Mouse (Mus musculus) T-helper 17 cell (primary cell): Measurements from ENCODE around the gene Klhdc3.

Experiments
- in situ Hi-C, 2 experiments: fragments of 300-600 bp; cut with MboI, MseI; formaldehyde crosslinking; loops; 1 replicate in 1 of 2; 2 replicates in 1 of 2; pipeline ENCODE4 v1.15.1; 2025; ENCODE audit warnings: high pct_unique_total_duplicates in 2 of 2

Klhdc3 gene

DNA sequence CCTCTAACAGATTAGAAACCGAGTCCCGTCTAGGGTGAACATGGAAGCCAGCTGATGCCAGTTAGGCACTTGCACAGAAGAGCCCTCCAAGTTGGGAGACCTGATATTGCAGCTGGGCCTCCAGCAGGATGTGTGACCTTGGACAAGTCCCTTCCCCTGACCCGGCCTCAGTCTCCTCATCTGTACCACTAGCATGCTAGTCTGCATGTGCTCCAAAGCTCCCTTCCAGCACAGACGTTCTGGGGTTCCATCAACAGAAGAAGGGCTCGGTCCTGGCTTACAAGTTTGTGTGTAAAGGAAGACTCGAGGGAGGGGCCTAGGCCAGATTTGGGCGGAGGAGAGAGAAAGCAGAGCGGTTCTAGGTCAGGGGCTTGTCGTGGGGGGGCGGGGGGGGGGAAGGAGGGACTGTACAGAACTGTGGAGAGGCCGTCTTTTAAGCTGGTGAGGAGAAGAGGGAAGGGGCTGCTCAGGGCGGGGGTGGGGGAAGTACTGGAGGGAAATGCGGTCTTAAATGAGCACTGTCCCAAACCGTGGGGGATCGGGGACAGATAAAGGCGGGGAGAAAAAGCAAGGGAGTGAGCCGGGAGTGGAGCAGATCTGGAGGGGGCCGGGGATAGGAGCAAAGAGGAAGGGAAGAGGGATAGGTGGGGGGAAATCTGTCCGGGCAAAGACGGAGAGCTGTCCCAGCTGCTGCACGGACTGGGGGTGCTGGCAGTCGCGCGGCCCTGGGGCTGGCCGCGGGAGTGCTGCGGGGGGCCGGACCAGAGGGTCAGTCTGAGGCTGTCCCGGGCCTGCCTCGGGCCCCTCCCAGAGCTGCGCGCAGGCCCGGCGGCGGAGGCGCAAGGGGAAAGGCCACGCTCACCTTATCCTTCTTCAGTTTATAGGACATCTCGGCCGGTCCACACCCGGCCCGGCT is 23.5 kb upstream of the Klhdc3 start:
- in situ Hi-C loops = no loop called here

DNA sequence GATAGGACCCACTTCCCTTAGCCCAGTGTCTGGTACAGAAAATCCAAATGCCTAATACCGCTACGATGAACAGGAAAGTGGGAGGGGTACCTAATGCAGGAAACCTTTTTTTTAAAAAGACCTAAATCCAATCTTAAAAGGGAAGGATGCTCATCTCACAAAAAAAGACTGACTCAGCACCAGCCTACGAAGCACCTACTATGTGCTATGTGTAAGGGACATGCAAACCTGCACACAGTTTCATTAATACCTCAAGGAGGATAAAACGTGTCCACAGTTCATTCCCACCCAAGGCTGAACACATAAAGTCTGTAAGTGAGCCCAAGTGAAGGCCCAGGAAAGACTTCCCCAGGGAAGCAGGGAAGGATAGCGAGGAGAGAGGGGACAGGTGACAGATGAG is 21.8 kb upstream of the Klhdc3 start:
- in situ Hi-C loops = no loop called here

GRCm38 (mm10) chr17:46702100-46702499 is 21.4 kb upstream of the Klhdc3 start:
- in situ Hi-C loops = no loop called here

DNA sequence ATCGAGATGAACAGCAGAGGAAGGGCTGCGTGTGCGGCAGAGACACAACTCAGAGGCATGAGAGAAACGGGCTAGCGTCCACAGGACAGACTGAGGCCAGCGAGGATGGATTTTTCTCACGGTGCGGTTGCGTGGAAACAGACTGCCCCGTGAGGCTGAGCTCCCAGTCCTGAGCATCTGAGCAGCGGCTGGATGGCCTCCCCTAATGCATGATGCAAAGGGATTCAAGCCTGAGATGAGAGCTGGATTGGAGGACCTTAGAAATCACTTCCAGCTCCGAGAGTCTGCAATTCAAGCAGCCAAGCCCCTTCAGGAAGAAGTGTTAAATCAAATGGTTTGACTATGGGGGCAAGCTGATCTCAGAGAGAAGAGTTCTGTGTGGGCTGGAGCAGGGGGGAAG is 20.8 kb upstream of the Klhdc3 start:
- in situ Hi-C loops = no loop called here

DNA sequence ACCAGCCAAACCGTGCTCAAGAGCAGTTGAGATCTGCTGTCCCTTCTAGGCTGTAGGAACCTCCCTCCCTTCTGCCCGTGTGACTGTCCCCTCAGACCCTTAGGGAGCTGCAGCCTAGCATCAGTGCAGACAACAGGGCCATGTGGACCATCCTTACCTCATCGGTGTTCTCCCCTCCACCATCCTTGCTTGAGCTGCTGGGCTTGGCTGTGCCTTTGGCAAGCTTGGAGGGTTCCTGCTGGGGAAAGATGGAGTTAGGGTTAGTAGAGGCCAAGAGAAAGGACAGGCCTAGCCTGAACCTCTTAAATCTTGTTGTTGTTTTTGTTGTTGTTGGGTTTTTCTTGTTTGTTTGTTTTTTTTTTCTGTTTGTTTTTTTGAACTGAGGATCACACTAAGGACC is 19.2 kb upstream of the Klhdc3 start:
- in situ Hi-C loops = no loop called here

- in situ Hi-C loops = no loop called here
These were observed 18.5 kb upstream of the Klhdc3 start for GRCm38 (mm10) chr17:46699245-46699644.

DNA sequence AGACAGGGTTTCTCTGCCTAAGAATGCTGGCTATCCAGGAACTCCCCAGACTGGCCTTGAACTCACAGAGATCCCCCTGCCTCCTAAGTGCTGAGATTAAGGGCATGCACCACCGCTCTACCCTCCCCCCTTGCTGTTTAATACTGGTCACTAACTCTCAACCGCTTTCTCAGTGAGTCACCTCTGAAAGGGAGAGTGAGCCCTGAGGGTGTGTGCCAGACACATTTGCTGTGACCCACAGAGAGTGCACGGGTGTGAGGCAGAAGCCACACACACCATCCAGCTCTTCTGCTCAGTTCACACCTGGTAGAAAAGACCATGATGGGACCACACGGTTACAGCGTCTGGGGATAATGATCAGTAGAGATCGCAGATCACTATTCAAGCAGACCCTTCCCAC is 17.8 kb upstream of the Klhdc3 start:
- in situ Hi-C loops = no loop called here

- in situ Hi-C loops = no loop called here
These were observed 13.9 kb upstream of the Klhdc3 start for GRCm38 (mm10) chr17:46694517-46695063.

DNA sequence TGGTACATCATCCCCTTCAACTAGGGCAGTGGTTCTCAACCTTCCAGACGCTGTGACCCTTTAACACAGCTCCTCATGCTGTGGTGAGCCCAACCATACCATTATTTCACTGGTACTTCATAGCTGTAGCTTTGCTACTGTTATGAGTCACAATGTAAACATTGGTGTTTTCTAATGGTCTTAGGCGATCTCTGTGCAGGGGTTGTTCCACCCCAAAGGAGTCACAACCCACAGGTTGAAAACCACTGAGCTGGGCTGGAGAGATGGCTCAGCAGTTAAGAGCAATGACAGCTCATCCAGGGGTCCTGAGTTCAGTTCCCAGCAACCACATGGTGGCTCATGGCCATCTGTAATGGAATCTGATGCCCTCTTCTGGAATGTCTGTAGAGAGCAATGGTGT is 10.7 kb upstream of the Klhdc3 start:
- in situ Hi-C loops = no loop called here

- in situ Hi-C loops = no loop called here
These were observed 10.0 kb upstream of the Klhdc3 start for GRCm38 (mm10) chr17:46690665-46691064.

DNA sequence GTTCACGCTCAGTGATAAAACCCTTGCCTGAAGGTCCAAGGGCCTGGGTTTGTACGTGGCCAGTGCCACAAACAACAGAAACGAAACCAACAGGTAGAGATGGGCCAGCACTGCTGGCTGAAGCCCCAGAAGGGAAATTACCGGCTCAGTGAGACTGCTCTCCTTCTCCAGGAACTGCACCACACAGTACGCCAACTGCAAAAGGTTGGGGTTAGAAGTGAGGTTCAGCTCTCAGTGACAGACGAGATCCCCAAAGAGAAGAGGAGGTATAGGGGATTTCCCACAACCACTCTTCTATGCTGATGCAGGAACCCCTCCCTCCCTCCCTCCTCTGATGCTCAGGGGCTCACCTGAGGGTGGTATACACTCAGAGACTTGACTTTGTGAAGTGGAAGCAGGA is 5.2 kb upstream of the Klhdc3 start:
- in situ Hi-C loops = no loop called here

DNA sequence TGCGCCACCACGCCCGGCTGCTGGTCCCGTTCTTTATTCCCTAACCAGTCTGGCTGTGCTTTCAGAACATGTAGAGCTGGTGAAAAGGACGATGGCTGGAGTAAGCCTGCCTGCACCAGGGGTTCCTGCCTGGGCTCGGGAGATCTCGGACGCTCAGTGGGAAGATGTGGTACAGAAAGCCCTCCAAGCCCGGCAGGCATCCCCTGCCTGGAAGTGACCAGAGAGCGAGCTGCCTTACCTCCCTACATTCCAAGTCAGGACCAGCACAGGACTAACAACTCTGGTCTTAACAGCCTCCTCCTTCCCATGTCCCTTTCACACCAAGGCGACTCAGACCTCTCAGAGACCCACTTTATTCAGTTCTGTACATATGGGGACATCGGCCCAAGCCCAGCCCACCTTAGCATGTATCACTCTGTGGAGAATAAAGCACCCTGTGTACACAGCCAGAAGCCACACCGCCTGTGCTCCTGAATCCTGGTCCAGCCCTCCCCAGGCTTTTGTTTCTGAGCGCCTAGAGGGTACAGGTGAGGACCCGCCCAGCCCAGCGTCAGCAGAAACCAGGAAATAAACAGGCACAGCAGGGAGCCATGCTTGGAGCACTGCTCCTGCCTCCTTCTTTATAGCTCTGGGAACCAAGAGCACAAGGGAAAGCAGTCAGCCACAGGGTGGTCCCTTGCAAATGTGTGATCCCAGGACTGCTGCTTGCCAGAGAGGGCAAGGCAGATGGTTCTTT is 2.1 kb upstream of the Klhdc3 start:
- in situ Hi-C loops = no loop called here

DNA sequence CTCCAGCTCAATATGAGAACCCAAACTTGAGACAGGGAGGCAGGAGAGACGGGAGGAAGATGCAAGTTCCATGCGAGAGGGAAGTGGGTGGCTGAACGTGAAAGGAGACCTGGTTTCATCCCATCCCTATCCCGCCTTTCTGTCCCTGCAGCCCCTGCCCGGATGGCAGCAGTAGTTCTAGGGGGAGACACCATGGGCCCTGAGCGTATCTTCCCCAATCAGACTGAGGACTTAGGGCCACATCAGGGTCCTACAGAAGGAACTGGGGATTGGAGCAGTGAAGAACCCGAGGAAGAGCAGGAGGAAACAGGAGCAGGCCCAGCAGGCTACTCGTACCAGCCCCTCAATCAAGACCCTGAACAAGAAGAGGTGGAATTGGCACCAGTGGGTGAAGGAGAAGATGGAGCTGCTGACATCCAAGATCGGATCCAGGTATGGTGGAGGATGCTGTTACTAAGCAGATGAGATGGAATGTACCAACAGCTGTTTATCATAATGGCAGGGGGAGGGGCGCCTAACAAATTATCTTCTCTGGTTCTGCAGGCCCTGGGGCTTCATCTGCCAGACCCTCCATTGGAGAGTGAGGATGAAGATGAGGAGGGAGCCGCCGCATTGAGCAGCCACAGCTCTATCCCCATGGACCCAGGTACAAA is 878 bp upstream of the Klhdc3 start:
- in situ Hi-C loops = no loop called here

GRCm38 (mm10) chr17:46679843-46680759 is 613 bp downstream of the Klhdc3 start:
- in situ Hi-C loops = no loop called here

GRCm38 (mm10) chr17:46678911-46679310 is 1.8 kb downstream of the Klhdc3 start:
- in situ Hi-C loops = no loop called here

- in situ Hi-C loops = no loop called here
These were observed 2.3 kb downstream of the Klhdc3 start, which contains the start of gene Mea1 for GRCm38 (mm10) chr17:46678416-46678815. Gene Mea1, plus strand, starts transcription at chr17:46678793.

- in situ Hi-C loops = no loop called here
These were observed 6.0 kb downstream of the Klhdc3 start for GRCm38 (mm10) chr17:46674530-46675283.

DNA sequence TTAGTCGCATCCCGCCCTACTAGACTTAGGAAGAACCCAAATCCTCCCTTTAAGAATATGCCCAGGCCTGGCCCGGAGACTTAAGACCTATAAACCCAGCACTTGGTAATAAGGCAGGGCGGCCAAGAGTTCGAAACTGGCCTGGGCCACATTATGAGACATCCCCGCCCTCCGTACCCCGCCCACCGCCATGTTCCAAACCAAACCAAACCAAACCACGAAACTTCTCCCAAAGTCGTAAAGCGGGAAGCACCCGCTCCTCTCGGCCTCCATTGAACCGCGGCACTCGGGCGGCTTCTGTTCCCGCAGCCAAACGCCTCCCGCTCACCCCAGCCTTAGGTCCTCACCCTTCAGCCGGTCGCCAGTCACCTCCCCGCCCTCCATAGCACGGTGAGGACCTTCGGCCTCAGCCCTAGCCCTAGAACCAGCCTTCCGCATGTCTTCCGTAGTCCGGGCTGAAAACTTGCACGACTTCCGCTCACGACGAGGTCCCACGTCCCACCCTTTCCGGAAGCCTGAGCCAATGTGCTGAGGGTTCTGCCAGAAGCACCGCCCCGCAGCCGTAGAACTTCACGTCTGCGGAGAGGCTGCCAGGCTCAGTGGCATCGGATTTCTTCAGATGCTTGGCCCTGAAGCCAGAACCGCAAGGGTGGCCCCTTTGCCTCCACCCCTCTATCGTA is 6.7 kb downstream of the Klhdc3 start, which contains the start of gene Rrp36:
Gene Rrp36 (minus strand): TSS at position 503 of the 680 bp plus-strand sequence.
- in situ Hi-C loops = no loop called here

GRCm38 (mm10) chr17:46669911-46670310 is 10.8 kb downstream of the Klhdc3 start:
- in situ Hi-C loops = loop anchor here in 1 of 2 experiments (10.0 kb wide), 1 partner anchor 55 kb away; the partner anchor contains the start of gene Gnmt
